Mouse (Mus musculus) kidney, embryonic 16.5 days (tissue): ENCODE measurements at regions not wholly inside any gene's neighbourhood (a gene's known extent, or its start where the extent isn't known, plus 50 kb on each side); places are given as distances from the start of the nearest gene placed in this dataset.

Experiments
- ATAC-seq: fragments of 200-750 bp; cut with Nextera tagmentation; 2 replicates; pipeline ENCODE4 v1.8.0; 2017; ENCODE audit warnings: moderate TSS enrichment; ENCODE audit not compliant: low FRiP score, low TSS enrichment
- H3K27ac ChIP-seq: fragments of 300-500 bp; sonication (generic); 2 replicates; pipeline ENCODE4 v1.5.1; 2014; ENCODE audit warnings: low read length
- H3K27me3 ChIP-seq: fragments of 300-500 bp; sonication (generic); 2 replicates; pipeline ENCODE4 v1.6.1; 2014; ENCODE audit warnings: low read length, control low read depth, mixed read lengths; ENCODE audit not compliant: insufficient read depth
- H3K36me3 ChIP-seq: fragments of 300-500 bp; sonication (generic); 2 replicates; pipeline ENCODE4 v1.6.1; 2014; ENCODE audit warnings: low read length, control low read depth, mixed read lengths; ENCODE audit not compliant: insufficient read depth
- H3K4me1 ChIP-seq: fragments of 300-500 bp; sonication (generic); 2 replicates; pipeline ENCODE4 v1.6.1; 2014; ENCODE audit warnings: low read length, control low read depth, mixed read lengths; ENCODE audit not compliant: insufficient read depth
- H3K4me2 ChIP-seq: fragments of 300-500 bp; sonication (generic); replicated peaks from 2 replicates; pipeline ENCODE4 v1.6.1; 2014; ENCODE audit warnings: low read depth, low read length
- H3K4me3 ChIP-seq: fragments of 300-500 bp; sonication (generic); 2 replicates; pipeline ENCODE4 v1.5.1; 2014; ENCODE audit warnings: mild to moderate bottlenecking, low read length
- H3K9ac ChIP-seq: fragments of 300-500 bp; sonication (generic); replicated peaks from 2 replicates; pipeline ENCODE4 v1.6.1; 2014; ENCODE audit warnings: low read length
- H3K9me3 ChIP-seq: fragments of 300-500 bp; sonication (generic); 2 replicates; pipeline ENCODE4 v1.6.1; 2016; ENCODE audit warnings: low read length, control low read depth
- WGBS: fragments of 180-500 bp; shearing (Covaris S2); extraction: QIAGEN DNeasy Blood & Tissue Kit; methylation state at CpG from one replicate; pipeline ENCODE4 v1.1.7; 2014; 5-methylcytosine and 5-hydroxymethylcytosine counted together

- Histone ChIP-seq H3K36me3 (no peaks in the 10 kb centered on the region), H3K27ac (no peak overlapping the region), H3K4me2 (no peak overlapping the region), H3K9me3 (no peaks in the 10 kb centered on the region), H3K4me1 (no peaks in the 10 kb centered on the region), H3K9ac (no peak overlapping the region), H3K4me3 (no peak overlapping the region), H3K27me3 (no peaks in the 10 kb centered on the region)
- WGBS = 81% methylated on average over 6 of the region's 6 CpGs
- ATAC-seq = no peak
Measured at GRCm38 (mm10) chr1:71722211-71723038, 69.4 kb upstream of the Fn1 start.
